Mouse (Mus musculus): ENCODE measurements at regions not wholly inside any gene's neighbourhood (a gene's known extent, or its start where the extent isn't known, plus 50 kb on each side); places are given as distances from the start of the nearest gene placed in this dataset.

GRCm38 (mm10) chr9:89793018-89793417 lies 54.7 kb upstream of the Ankrd34c start:
- no peak overlapping the region for H3K4me3 ChIP-seq (ENCODE audit: low read length)
- ATAC-seq (ENCODE audit: low FRiP score, low TSS enrichment) = peak; percentile 46; the same call in 1 of the 2 replicates
- H3K4me1 ChIP-seq (ENCODE audit: insufficient read depth, low read length) = no peaks in the 10 kb centered on the region
- no peak overlapping the region for H3K4me2 ChIP-seq (replicated peaks; ENCODE audit: low read depth, low read length)
- H3K9me3 ChIP-seq (ENCODE audit: low read length) = no peaks in the 10 kb centered on the region
- no peaks in the 10 kb centered on the region for H3K36me3 ChIP-seq (ENCODE audit: insufficient read depth, low read length)
- 9% methylated on average over 6 of the region's 6 CpGs for WGBS
- H3K27ac ChIP-seq (ENCODE audit: low read length) = no peak overlapping the region
- no peaks in the 10 kb centered on the region for H3K27me3 ChIP-seq (ENCODE audit: insufficient read depth, low read length)
- no peak overlapping the region for H3K9ac ChIP-seq (replicated peaks; ENCODE audit: low read length)

- H3K27me3 ChIP-seq (ENCODE audit: insufficient read depth, low read length) = no peaks in the 10 kb centered on the region
- H3K27ac ChIP-seq (ENCODE audit: low read length) = no peak overlapping the region
- H3K4me1 ChIP-seq (ENCODE audit: insufficient read depth, low read length) = no peaks in the 10 kb centered on the region
- H3K9me3 ChIP-seq (ENCODE audit: low read length) = no peaks in the 10 kb centered on the region
- ATAC-seq (ENCODE audit: low FRiP score, low TSS enrichment) = no peak
- no peaks in the 10 kb centered on the region for H3K36me3 ChIP-seq (ENCODE audit: insufficient read depth, low read length)
- no peak overlapping the region for H3K4me2 ChIP-seq (replicated peaks; ENCODE audit: low read depth, low read length)
- 61% methylated on average over 5 of the region's 5 CpGs for WGBS
- H3K9ac ChIP-seq (replicated peaks; ENCODE audit: low read length) = no peak overlapping the region
- no peak overlapping the region for H3K4me3 ChIP-seq (ENCODE audit: low read length)
Observed at GRCm38 (mm10) chr9:89789926-89790325, 51.7 kb upstream of the Ankrd34c start.

- Histone ChIP-seq H3K4me2 (replicated peaks; ENCODE audit: low read depth, low read length) (no peak overlapping the region), H3K9ac (replicated peaks; ENCODE audit: low read length) (no peak overlapping the region), H3K4me3 (ENCODE audit: low read length) (no peak overlapping the region), H3K27ac (ENCODE audit: low read length) (no peak overlapping the region), H3K9me3 (ENCODE audit: low read length) (no peaks in the 10 kb centered on the region), H3K27me3 (ENCODE audit: insufficient read depth, low read length) (no peaks in the 10 kb centered on the region), H3K4me1 (ENCODE audit: insufficient read depth, low read length) (no peaks in the 10 kb centered on the region), H3K36me3 (ENCODE audit: insufficient read depth, low read length) (no peaks in the 10 kb centered on the region)
- WGBS = 84% methylated on average over 1 of the region's 1 CpGs
- ATAC-seq (ENCODE audit: low FRiP score, low TSS enrichment) = no peak
Observed at GRCm38 (mm10) chr9:89788651-89789050, 50.4 kb upstream of the Ankrd34c start.

MicroRNAs encoded in the stretch of these regions (microRNA counts, 519-probe panel; counts per million panel counts)
- microRNA mmu-miR-184 = 104 counts per million, percentile 35 among the panel's probes with 10 or more counts

Small RNAs in the stretch of these regions (microRNA-seq; reads per million reads assigned to microRNA genes)
- gene Mir184 = 3.5 reads per million, percentile 17 among the genes with 10 or more reads in this experiment

Measured in kidney, embryonic 16.5 days (tissue).